Mouse (Mus musculus): ENCODE measurements at regions not wholly inside any gene's neighbourhood (a gene's known extent, or its start where the extent isn't known, plus 50 kb on each side); places are given as distances from the start of the nearest gene placed in this dataset.

GRCm38 (mm10) chr6:31085063-31085759 lies 126.3 kb upstream of the Klf14 start:
- no peak for DNase-seq

GRCm38 (mm10) chr6:31085760-31086108 lies 126.9 kb upstream of the Klf14 start:
- no peak for DNase-seq

GRCm38 (mm10) chr6:31086283-31086682 lies 127.4 kb upstream of the Klf14 start:
- no peak for DNase-seq

GRCm38 (mm10) chr6:31086798-31087360 lies 128.0 kb upstream of the Klf14 start:
- DNase-seq, result no peak

GRCm38 (mm10) chr6:31087511-31087910 lies 128.6 kb upstream of the Klf14 start:
- no peak for DNase-seq

- DNase-seq, result no peak
Observed at GRCm38 (mm10) chr6:31088147-31088972, 129.5 kb upstream of the Klf14 start.

GRCm38 (mm10) chr6:31088973-31089368 lies 130.1 kb upstream of the Klf14 start:
- DNase-seq, result no peak

GRCm38 (mm10) chr6:31090288-31090687 lies 131.4 kb upstream of the Klf14 start:
- no peak for DNase-seq

- no peak for DNase-seq
Observed at GRCm38 (mm10) chr6:31090791-31091190, 131.9 kb upstream of the Klf14 start.

GRCm38 (mm10) chr6:31092324-31092723 lies 133.4 kb upstream of the Klf14 start:
- no peak for DNase-seq

GRCm38 (mm10) chr6:31092760-31093159 lies 133.9 kb upstream of the Klf14 start:
- DNase-seq, result no peak

- no peak for DNase-seq
Observed at GRCm38 (mm10) chr6:31095943-31096714, 137.3 kb upstream of the Klf14 start.

GRCm38 (mm10) chr6:31096787-31097186 lies 137.9 kb upstream of the Klf14 start:
- no peak for DNase-seq

- DNase-seq, result no peak
Observed at GRCm38 (mm10) chr6:31097254-31097653, 138.4 kb upstream of the Klf14 start.

- no peak for DNase-seq
Observed at GRCm38 (mm10) chr6:31098106-31098505, 139.2 kb upstream of the Klf14 start.

GRCm38 (mm10) chr6:31100084-31100579 lies 141.3 kb upstream of the Klf14 start:
- DNase-seq, result no peak

GRCm38 (mm10) chr6:31100749-31101148 lies 141.9 kb upstream of the Klf14 start:
- no peak for DNase-seq

- DNase-seq, result no peak
Observed at GRCm38 (mm10) chr6:31106144-31106836, 147.4 kb upstream of the Klf14 start.

GRCm38 (mm10) chr6:31106856-31107359 lies 148.0 kb upstream of the Klf14 start:
- no peak for DNase-seq

- no peak for DNase-seq
Observed at GRCm38 (mm10) chr6:31107360-31107759, 148.5 kb upstream of the Klf14 start.

- DNase-seq, result no peak
Observed at GRCm38 (mm10) chr6:31107916-31108685, 149.2 kb upstream of the Klf14 start.

Measured in layer of hippocampus, adult 9-11 months (tissue).